Mouse (Mus musculus) limb, embryonic 11.5 days (tissue): ENCODE measurements at regions not wholly inside any gene's neighbourhood (a gene's known extent, or its start where the extent isn't known, plus 50 kb on each side); places are given as distances from the start of the nearest gene placed in this dataset.

Source experiments
- ATAC-seq: fragments of 200-750 bp; cut with Nextera tagmentation; 2 replicates; pipeline ENCODE4 v1.8.0; 2017; ENCODE audit warnings: low read depth; ENCODE audit not compliant: insufficient number of reproducible peaks, low FRiP score, low TSS enrichment
- DNase-seq: peaks from one replicate; pipeline ENCODE4 v3.0.0-alpha.2; 2015; ENCODE audit warnings: low spot score
- H3K27ac ChIP-seq: fragments of 300-500 bp; sonication (generic); replicated peaks from 2 replicates; pipeline ENCODE4 v1.5.1; 2014; ENCODE audit warnings: low read depth, mild to moderate bottlenecking, low read length
- H3K27me3 ChIP-seq: fragments of 300-500 bp; sonication (generic); 2 replicates; pipeline ENCODE4 v1.6.1; 2014; ENCODE audit warnings: mild to moderate bottlenecking, low read length, mixed read lengths; ENCODE audit not compliant: control insufficient read depth, insufficient read depth
- H3K36me3 ChIP-seq: fragments of 300-500 bp; sonication (generic); 2 replicates; pipeline ENCODE4 v1.6.1; 2014; ENCODE audit warnings: mild to moderate bottlenecking, low read length, moderate library complexity, mixed read lengths; ENCODE audit not compliant: control insufficient read depth, insufficient read depth
- H3K4me1 ChIP-seq: fragments of 300-500 bp; sonication (generic); 2 replicates; pipeline ENCODE4 v1.6.1; 2014; ENCODE audit warnings: low read length, mixed read lengths; ENCODE audit not compliant: control insufficient read depth, insufficient read depth
- H3K4me2 ChIP-seq: fragments of 300-500 bp; sonication (generic); 2 replicates; pipeline ENCODE4 v1.6.1; 2014; ENCODE audit warnings: low read depth, mild to moderate bottlenecking, moderate library complexity; ENCODE audit not compliant: severe bottlenecking
- H3K4me3 ChIP-seq: fragments of 300-500 bp; sonication (generic); 2 replicates; pipeline ENCODE4 v1.5.1; 2014; ENCODE audit warnings: low read depth, low read length
- H3K9ac ChIP-seq: fragments of 300-500 bp; sonication (generic); 2 replicates; pipeline ENCODE4 v1.6.1; 2014; ENCODE audit warnings: mild to moderate bottlenecking, low read length
- H3K9me3 ChIP-seq: fragments of 300-500 bp; sonication (generic); 2 replicates; pipeline ENCODE4 v1.6.1; 2016; ENCODE audit warnings: low read length; ENCODE audit not compliant: control insufficient read depth
- WGBS: fragments of 180-500 bp; shearing (Covaris S2); extraction: QIAGEN DNeasy Blood & Tissue Kit; methylation state at CpG from one replicate; pipeline ENCODE4 v1.1.7; 2014; 5-methylcytosine and 5-hydroxymethylcytosine counted together

- Histone ChIP-seq H3K9ac (no peak overlapping the region), H3K27me3 (no peaks in the 10 kb centered on the region), H3K4me1 (no peaks in the 10 kb centered on the region), H3K4me3 (no peak overlapping the region), H3K27ac (no peak overlapping the region), H3K4me2 (no peak overlapping the region), H3K36me3 (no peaks in the 10 kb centered on the region), H3K9me3 (no peaks in the 10 kb centered on the region)
- no peak for ATAC-seq
- 93% methylated on average over 5 of the region's 5 CpGs for WGBS
- DNase-seq = no peak
These were observed 94.5 kb downstream of the Lmo4 start for GRCm38 (mm10) chr3:144110331-144111080.

- no peak overlapping the region for H3K4me2 ChIP-seq
- no peaks in the 10 kb centered on the region for H3K9me3 ChIP-seq
- no peak overlapping the region for H3K9ac ChIP-seq
- H3K4me1 ChIP-seq = no peaks in the 10 kb centered on the region
- WGBS = 75% methylated on average over 2 of the region's 2 CpGs
- no peak for DNase-seq
- H3K27ac ChIP-seq = no peak overlapping the region
- no peak for ATAC-seq
- no peaks in the 10 kb centered on the region for H3K27me3 ChIP-seq
- no peaks in the 10 kb centered on the region for H3K36me3 ChIP-seq
- H3K4me3 ChIP-seq = no peak overlapping the region
These were observed 95.3 kb downstream of the Lmo4 start for GRCm38 (mm10) chr3:144109769-144110168.

GRCm38 (mm10) chr3:144108310-144108709 is 96.7 kb downstream of the Lmo4 start:
- H3K4me1 ChIP-seq = no peaks in the 10 kb centered on the region
- H3K9ac ChIP-seq = no peak overlapping the region
- no peak overlapping the region for H3K27ac ChIP-seq
- no peaks in the 10 kb centered on the region for H3K9me3 ChIP-seq
- no peak overlapping the region for H3K4me3 ChIP-seq
- 83% methylated on average over 6 of the region's 6 CpGs for WGBS
- H3K27me3 ChIP-seq = no peaks in the 10 kb centered on the region
- ATAC-seq (no peak), DNase-seq (no peak)
- no peaks in the 10 kb centered on the region for H3K36me3 ChIP-seq
- no peak overlapping the region for H3K4me2 ChIP-seq

- WGBS = 83% methylated on average over 7 of the region's 7 CpGs
- Histone ChIP-seq H3K27ac (no peak overlapping the region), H3K4me1 (no peaks in the 10 kb centered on the region), H3K9me3 (no peaks in the 10 kb centered on the region), H3K36me3 (no peaks in the 10 kb centered on the region), H3K27me3 (no peaks in the 10 kb centered on the region), H3K9ac (no peak overlapping the region), H3K4me3 (no peak overlapping the region), H3K4me2 (no peak overlapping the region)
- no peak for ATAC-seq
- DNase-seq = no peak
These were observed 97.4 kb downstream of the Lmo4 start for GRCm38 (mm10) chr3:144107664-144108063.

GRCm38 (mm10) chr3:144104366-144104765 is 100.7 kb downstream of the Lmo4 start:
- no peak overlapping the region for H3K4me3 ChIP-seq
- no peaks in the 10 kb centered on the region for H3K4me1 ChIP-seq
- H3K36me3 ChIP-seq = no peaks in the 10 kb centered on the region
- no peaks in the 10 kb centered on the region for H3K9me3 ChIP-seq
- no peak overlapping the region for H3K9ac ChIP-seq
- no peaks in the 10 kb centered on the region for H3K27me3 ChIP-seq
- 89% methylated on average over 4 of the region's 4 CpGs for WGBS
- no peak overlapping the region for H3K27ac ChIP-seq
- ATAC-seq (no peak), DNase-seq (no peak)
- no peak overlapping the region for H3K4me2 ChIP-seq

GRCm38 (mm10) chr3:144099444-144099843 is 105.6 kb downstream of the Lmo4 start:
- no peak overlapping the region for H3K9ac ChIP-seq
- H3K9me3 ChIP-seq = no peaks in the 10 kb centered on the region
- H3K27ac ChIP-seq = no peak overlapping the region
- no peaks in the 10 kb centered on the region for H3K27me3 ChIP-seq
- DNase-seq (no peak), ATAC-seq (no peak)
- H3K4me3 ChIP-seq = no peak overlapping the region
- H3K4me2 ChIP-seq = no peak overlapping the region
- WGBS = 88% methylated on average over 2 of the region's 2 CpGs
- peaks cover 7% of the 10 kb centered on the region; the same call in 1 of the 2 replicates for H3K4me1 ChIP-seq
- no peaks in the 10 kb centered on the region for H3K36me3 ChIP-seq

- WGBS = 68% methylated on average over 8 of the region's 8 CpGs
- H3K4me2 ChIP-seq = no peak overlapping the region
- no peaks in the 10 kb centered on the region for H3K36me3 ChIP-seq
- H3K27ac ChIP-seq = no peak overlapping the region
- no peaks in the 10 kb centered on the region for H3K9me3 ChIP-seq
- no peak overlapping the region for H3K4me3 ChIP-seq
- DNase-seq (no peak), ATAC-seq (no peak)
- no peaks in the 10 kb centered on the region for H3K27me3 ChIP-seq
- H3K9ac ChIP-seq = no peak overlapping the region
- H3K4me1 ChIP-seq = peaks cover 7% of the 10 kb centered on the region; the same call in 1 of the 2 replicates
These were observed 106.3 kb downstream of the Lmo4 start for GRCm38 (mm10) chr3:144098762-144099161.

- H3K4me3 ChIP-seq = no peak overlapping the region
- H3K36me3 ChIP-seq = no peaks in the 10 kb centered on the region
- H3K9me3 ChIP-seq = no peaks in the 10 kb centered on the region
- H3K27me3 ChIP-seq = no peaks in the 10 kb centered on the region
- H3K9ac ChIP-seq = no peak overlapping the region
- H3K4me1 ChIP-seq = no peaks in the 10 kb centered on the region
- no peak overlapping the region for H3K4me2 ChIP-seq
- ATAC-seq = no peak
- WGBS = 91% methylated on average over 1 of the region's 1 CpGs
- DNase-seq = no peak
- no peak overlapping the region for H3K27ac ChIP-seq
These were observed 113.8 kb downstream of the Lmo4 start for GRCm38 (mm10) chr3:144091231-144091630.

GRCm38 (mm10) chr3:144089790-144090256 is 115.2 kb downstream of the Lmo4 start:
- no peak for ATAC-seq
- no peak overlapping the region for H3K27ac ChIP-seq
- no peak overlapping the region for H3K4me3 ChIP-seq
- no peak overlapping the region for H3K9ac ChIP-seq
- no peaks in the 10 kb centered on the region for H3K9me3 ChIP-seq
- DNase-seq = no peak
- no peak overlapping the region for H3K4me2 ChIP-seq
- 75% methylated on average over 8 of the region's 8 CpGs for WGBS
- no peaks in the 10 kb centered on the region for H3K27me3 ChIP-seq
- H3K4me1 ChIP-seq = no peaks in the 10 kb centered on the region
- H3K36me3 ChIP-seq = no peaks in the 10 kb centered on the region
